Mouse (Mus musculus): ENCODE results near the gene Apoc1. TPM values are rescaled to one million over a fixed set of nuclear protein-coding genes. Genes with fewer than 3 reads are reported as not detected.
"Not testable (repeated sequence)": the region's sequence is repeated elsewhere in the genome, so short reads cannot be mapped to it uniquely, and the experiment has no call there.

The Apoc1 gene
- polyA plus RNA-seq, 1 experiment from 2014 or later, result 1.9 TPM

DNA sequence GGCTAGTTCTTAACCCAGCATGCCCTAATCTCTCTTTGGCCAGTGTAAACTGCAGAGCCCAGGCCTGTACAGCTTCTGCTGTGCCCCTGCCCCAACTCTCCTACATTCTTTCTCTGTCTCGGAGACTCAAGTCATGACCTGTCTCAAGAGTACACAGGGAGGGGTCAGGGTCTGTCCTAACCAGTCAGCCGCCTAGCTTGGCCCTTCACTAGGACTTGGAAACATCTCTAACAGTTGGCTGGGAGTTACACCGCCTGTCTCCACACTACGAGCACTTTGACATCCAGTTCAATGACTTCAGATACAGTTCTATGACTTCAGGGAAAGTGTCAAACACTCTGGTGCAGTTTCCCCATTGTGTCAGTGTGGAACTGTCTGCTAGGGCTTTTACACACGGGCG is 1.0 kb downstream of the Apoc1 start:
- no peaks in the 10 kb centered on the region for H3K36me3 ChIP-seq
- no peak overlapping the region for H3K4me3 ChIP-seq
- H3K27me3 ChIP-seq, result no peaks in the 10 kb centered on the region
- WGBS, result 80% methylated on average over 6 of the region's 6 CpGs
- no peak for ATAC-seq (ENCODE audit: low FRiP score, low read depth)
- H3K9ac ChIP-seq, result no peak overlapping the region
- H3K9me3 ChIP-seq, result no peaks in the 10 kb centered on the region
- no peaks in the 10 kb centered on the region for H3K4me1 ChIP-seq (replicated peaks)
- H3K27ac ChIP-seq (replicated peaks), result no peak overlapping the region
- no peak overlapping the region for H3K4me2 ChIP-seq

DNA sequence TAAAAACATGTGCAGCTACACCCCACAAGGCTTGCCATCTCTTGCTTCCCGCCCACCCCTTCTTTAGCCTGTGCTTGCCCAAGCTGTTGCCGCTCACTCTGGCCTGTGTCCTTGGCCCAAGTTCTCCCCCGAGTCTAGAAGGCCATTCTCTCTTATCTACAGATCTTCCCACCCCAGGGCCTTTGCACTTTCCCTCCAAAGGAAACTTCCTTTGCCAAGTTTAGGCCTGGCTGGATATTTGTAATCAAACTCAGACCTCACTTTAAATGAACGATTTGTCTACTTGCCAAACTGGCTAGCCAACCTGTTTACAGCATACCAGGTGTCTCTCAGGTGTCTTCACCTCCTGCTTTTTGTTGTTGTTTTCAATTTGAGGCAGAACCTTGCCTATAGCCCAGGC is 1.6 kb downstream of the Apoc1 start:
- no peak for ATAC-seq (ENCODE audit: low FRiP score, low read depth)
- H3K9me3 ChIP-seq, result no peaks in the 10 kb centered on the region
- no peaks in the 10 kb centered on the region for H3K4me1 ChIP-seq (replicated peaks)
- no peak overlapping the region for H3K27ac ChIP-seq (replicated peaks)
- H3K27me3 ChIP-seq, result no peaks in the 10 kb centered on the region
- H3K36me3 ChIP-seq, result no peaks in the 10 kb centered on the region
- no peak overlapping the region for H3K4me2 ChIP-seq
- no peak overlapping the region for H3K9ac ChIP-seq
- no peak overlapping the region for H3K4me3 ChIP-seq
- 91% methylated on average over 4 of the region's 4 CpGs for WGBS

DNA sequence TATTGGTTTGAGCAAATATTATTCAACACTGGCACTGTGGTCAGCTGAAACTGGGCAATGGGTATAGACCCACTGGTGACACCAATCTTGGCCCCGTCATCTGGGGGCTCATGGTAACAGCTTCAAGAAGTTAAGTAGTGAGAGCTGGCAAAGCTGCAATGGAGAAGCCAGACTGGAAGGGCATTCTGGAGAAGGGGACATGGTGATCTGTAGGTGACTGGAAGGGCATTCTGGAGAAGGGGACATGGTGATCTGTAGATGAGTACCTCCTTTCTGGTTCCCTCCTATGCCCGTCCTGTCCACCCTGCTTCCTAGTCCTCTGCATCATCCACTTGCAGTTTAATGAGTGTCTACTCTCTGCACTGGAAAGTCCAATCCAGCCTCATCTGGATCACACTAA is 3.8 kb downstream of the Apoc1 start:
- no peak for ATAC-seq (ENCODE audit: low FRiP score, low read depth)
- H3K36me3 ChIP-seq, result no peaks in the 10 kb centered on the region
- H3K4me3 ChIP-seq, result no peak overlapping the region
- no peaks in the 10 kb centered on the region for H3K9me3 ChIP-seq
- no peaks in the 10 kb centered on the region for H3K27me3 ChIP-seq
- H3K4me2 ChIP-seq, result no peak overlapping the region
- no peak overlapping the region for H3K9ac ChIP-seq
- WGBS, result 100% methylated on average over 2 of the region's 2 CpGs
- H3K4me1 ChIP-seq (replicated peaks), result no peaks in the 10 kb centered on the region
- no peak overlapping the region for H3K27ac ChIP-seq (replicated peaks)

DNA sequence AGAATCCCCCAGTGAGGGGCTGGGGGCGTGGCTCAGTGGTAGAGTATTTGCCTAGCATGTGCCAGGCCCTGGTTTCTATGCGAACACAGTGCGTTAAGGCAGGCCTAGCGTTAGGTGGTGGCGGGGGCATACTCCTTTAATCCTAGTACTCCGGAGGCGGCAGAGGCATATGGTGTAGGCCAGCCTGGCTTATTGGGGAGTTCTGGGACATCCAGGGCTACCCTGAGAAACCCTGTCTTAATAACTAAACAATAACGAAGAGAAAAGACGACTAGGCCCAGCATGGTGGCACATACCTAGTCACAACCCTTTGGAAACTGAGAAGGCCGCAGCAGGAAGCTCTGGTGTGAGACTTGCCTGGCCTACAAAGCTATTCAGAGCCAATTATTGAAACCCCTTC is 4.4 kb downstream of the Apoc1 start:
- 92% methylated on average over 10 of the region's 10 CpGs for WGBS
- Histone ChIP-seq H3K4me3 (no peak overlapping the region), H3K27me3 (no peaks in the 10 kb centered on the region), H3K36me3 (no peaks in the 10 kb centered on the region), H3K9ac (no peak overlapping the region), H3K9me3 (no peaks in the 10 kb centered on the region), H3K4me1 (replicated peaks) (no peaks in the 10 kb centered on the region), H3K4me2 (no peak overlapping the region), H3K27ac (replicated peaks) (no peak overlapping the region)
- no peak for ATAC-seq (ENCODE audit: low FRiP score, low read depth)

DNA sequence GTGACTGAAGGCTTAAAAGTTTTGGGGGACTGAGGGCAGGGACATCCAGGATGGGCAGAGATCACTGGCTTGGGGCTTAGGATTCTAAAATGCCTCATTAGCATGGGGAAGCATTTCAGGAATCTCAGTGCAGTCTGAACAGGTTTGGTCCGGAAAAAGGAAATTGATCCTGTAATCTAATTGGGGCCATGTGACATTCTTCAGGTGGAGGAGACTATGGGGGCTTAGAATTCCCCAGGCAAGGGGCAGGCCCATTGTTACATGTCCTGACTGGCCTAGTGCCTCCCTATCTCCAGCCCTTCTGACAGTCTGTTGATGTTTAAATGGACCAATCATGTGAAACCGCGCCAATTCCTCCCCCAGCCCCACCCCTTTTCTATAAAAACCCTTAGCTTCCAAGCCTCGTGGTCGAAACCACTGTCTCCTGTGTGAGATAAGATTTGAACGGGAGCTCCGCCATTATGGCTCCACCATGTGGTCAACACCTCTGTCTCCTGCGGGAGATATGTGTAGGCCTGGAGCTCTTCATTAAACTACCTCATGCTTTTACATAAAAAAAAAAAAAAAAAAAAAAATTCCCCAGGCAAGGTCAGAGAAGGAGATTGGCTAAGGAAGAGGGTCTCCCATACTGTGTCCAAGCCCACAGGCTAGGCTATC is 5.4 kb downstream of the Apoc1 start:
- not testable (repeated sequence) for H3K9me3 ChIP-seq; H3K36me3 ChIP-seq; ATAC-seq (ENCODE audit: low FRiP score, low read depth); H3K9ac ChIP-seq; H3K4me1 ChIP-seq (replicated peaks); H3K4me3 ChIP-seq; H3K27ac ChIP-seq (replicated peaks); H3K4me2 ChIP-seq; H3K27me3 ChIP-seq
- 80% methylated on average over 8 of the region's 8 CpGs for WGBS

DNA sequence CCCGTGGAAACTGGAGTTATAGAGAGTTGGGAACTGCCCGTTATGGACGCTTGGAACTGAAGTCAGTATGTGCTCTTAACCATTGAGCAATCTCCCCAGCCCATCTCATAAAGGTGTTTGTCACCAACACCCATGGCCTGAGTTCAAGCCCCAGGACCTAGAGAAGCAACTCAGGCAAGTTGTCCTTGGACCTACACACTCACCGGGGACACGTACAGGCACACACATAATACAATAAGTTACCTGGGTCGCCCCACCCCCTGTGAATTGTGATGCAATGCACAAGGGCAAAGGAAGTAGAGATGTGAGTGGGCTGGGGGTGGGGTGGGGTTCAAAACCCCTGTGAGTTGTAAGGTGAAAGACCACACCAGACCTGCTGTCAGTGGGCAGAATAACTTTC is 5.9 kb downstream of the Apoc1 start:
- no peaks in the 10 kb centered on the region for H3K27me3 ChIP-seq
- no peak overlapping the region for H3K9ac ChIP-seq
- H3K4me1 ChIP-seq (replicated peaks), result no peaks in the 10 kb centered on the region
- no peak overlapping the region for H3K4me2 ChIP-seq
- no peaks in the 10 kb centered on the region for H3K36me3 ChIP-seq
- 90% methylated on average over 6 of the region's 6 CpGs for WGBS
- H3K9me3 ChIP-seq, result no peaks in the 10 kb centered on the region
- no peak overlapping the region for H3K27ac ChIP-seq (replicated peaks)
- H3K4me3 ChIP-seq, result no peak overlapping the region
- ATAC-seq (ENCODE audit: low FRiP score, low read depth), result no peak

DNA sequence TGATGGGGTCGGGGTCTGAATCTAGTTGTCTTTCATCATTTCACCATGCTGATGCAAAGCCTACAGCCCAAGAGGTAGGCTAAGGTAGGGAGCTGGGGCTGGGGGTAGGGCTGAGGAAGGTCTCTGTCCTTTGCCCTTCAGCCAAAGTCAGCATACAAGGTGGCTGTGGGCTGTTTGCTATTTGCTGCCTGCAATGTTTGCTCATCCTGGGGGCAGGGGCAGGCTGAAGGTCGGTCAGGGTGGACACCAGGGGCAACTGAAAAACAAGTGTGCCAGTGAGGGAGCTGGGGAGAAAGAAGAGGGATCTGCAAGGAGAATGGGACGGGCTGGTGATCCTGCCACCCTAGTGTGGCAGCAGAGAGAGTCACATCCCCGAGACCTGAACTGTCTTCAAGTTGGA is 7.1 kb downstream of the Apoc1 start:
- Histone ChIP-seq H3K27ac (replicated peaks) (no peak overlapping the region), H3K9me3 (no peaks in the 10 kb centered on the region), H3K9ac (no peak overlapping the region), H3K4me2 (no peak overlapping the region), H3K27me3 (no peaks in the 10 kb centered on the region), H3K4me1 (replicated peaks) (no peaks in the 10 kb centered on the region), H3K4me3 (no peak overlapping the region), H3K36me3 (no peaks in the 10 kb centered on the region)
- no peak for ATAC-seq (ENCODE audit: low FRiP score, low read depth)
- WGBS, result 59% methylated on average over 4 of the region's 4 CpGs

DNA sequence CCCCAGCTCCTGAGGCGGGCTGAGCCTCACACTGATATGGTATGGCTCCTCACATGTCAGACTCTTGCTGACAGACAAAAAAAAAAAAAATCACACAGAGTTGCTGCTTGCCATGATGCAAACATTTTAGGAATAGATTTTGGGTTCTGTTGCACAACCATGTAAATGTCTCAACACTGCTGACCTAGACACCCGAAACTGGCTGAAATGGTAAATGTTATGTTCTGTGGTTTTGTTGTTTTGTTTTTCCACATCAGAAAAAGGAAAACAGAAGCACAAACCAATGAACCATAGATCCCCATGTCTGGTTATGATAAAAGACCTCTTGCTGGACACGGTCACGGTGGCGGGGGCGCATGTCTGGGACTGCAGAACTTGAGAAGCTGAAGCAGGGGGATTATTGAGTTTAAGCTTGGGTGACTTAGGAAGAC is 8.7 kb downstream of the Apoc1 start:
- H3K36me3 ChIP-seq, result no peaks in the 10 kb centered on the region
- no peak overlapping the region for H3K4me3 ChIP-seq
- 90% methylated on average over 6 of the region's 6 CpGs for WGBS
- H3K4me2 ChIP-seq, result no peak overlapping the region
- H3K4me1 ChIP-seq (replicated peaks), result no peaks in the 10 kb centered on the region
- H3K9ac ChIP-seq, result no peak overlapping the region
- no peak overlapping the region for H3K27ac ChIP-seq (replicated peaks)
- H3K27me3 ChIP-seq, result no peaks in the 10 kb centered on the region
- no peak for ATAC-seq (ENCODE audit: low FRiP score, low read depth)
- H3K9me3 ChIP-seq, result no peaks in the 10 kb centered on the region

DNA sequence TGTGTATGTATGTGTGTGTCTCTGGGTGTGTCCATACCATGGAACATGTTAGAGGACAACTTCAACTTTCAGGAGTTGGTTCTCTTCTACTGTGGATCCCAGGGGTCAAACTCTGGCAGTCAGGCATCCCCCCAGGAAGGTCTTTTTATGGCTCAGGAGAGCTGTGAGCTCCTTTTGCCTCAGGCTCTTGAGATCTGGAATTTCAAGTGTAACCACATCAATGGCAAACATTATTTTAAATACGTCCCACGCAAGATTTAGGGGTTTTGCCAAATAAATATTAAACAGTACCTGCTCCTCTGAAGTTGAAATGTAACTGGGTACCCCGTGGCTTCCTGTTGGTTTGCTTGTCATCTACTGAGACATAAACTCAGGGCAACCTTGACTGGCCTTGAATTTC is 9.5 kb downstream of the Apoc1 start:
- Histone ChIP-seq H3K9me3 (no peaks in the 10 kb centered on the region), H3K4me1 (replicated peaks) (no peaks in the 10 kb centered on the region), H3K4me3 (no peak overlapping the region), H3K27ac (replicated peaks) (no peak overlapping the region), H3K27me3 (no peaks in the 10 kb centered on the region), H3K4me2 (no peak overlapping the region), H3K36me3 (no peaks in the 10 kb centered on the region), H3K9ac (no peak overlapping the region)
- ATAC-seq (ENCODE audit: low FRiP score, low read depth), result no peak
- WGBS, result 89% methylated on average over 3 of the region's 3 CpGs

DNA sequence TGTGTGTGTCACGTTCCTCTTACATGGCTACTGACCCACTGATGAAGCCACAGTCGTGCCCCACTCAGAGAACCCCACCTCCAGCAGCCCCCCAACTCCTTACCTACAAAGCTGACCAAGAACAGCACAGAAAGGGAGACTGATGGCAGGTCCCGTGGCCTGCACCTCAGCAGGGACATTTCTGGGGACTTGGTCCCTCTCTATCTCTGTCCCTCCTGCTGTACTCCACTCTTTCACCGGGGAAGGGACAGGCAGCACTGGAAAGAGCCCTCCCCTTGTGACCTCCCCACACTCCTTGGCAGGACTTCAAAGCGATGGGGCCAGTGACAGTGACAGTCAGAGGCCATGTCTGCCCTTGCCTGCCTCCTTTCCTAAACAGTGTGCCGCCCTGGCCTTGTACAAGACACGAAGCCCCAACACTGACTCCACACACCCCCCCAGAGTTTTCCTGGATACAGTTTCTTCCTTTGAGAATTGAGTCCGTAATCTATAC is 11.2 kb downstream of the Apoc1 start, which contains the start of the genes Gm44805 and Apoc4:
Gene Gm44805, minus strand, starts transcription at position 222 of the 493 bp plus-strand sequence.
Gene Apoc4, minus strand, starts transcription at position 278 of the 493 bp plus-strand sequence.
- WGBS, result 68% methylated on average over 8 of the region's 8 CpGs

DNA sequence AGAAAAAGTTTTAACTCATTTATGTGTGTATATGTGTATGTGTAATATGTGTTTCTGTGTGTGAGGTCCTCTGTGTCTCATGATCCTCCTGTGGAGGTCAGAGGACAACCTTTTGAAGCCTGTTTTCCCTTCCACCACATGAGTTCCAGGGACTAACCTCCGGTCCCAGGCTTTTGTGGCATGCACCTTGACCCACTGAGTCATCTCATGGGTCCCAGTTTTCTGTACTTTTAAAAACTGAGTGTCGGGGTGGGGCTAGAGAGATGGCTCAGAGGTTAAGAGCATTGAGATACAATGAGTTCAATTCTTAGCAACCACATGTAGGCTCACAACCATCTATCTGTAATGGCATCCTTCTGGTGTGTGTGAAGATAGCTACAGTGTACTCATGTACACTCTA is 11.8 kb downstream of the Apoc1 start:
- no peak overlapping the region for H3K4me2 ChIP-seq
- no peak overlapping the region for H3K27ac ChIP-seq (replicated peaks)
- no peak for ATAC-seq (ENCODE audit: low FRiP score, low read depth)
- WGBS, result 92% methylated on average over 2 of the region's 2 CpGs
- no peaks in the 10 kb centered on the region for H3K27me3 ChIP-seq
- no peaks in the 10 kb centered on the region for H3K36me3 ChIP-seq
- no peaks in the 10 kb centered on the region for H3K9me3 ChIP-seq
- no peak overlapping the region for H3K4me3 ChIP-seq
- H3K9ac ChIP-seq, result no peak overlapping the region
- H3K4me1 ChIP-seq (replicated peaks), result no peaks in the 10 kb centered on the region

More for the DNA sequence above, 11.2 kb downstream of the Apoc1 start, which contains the start of the genes Gm44805 and Apoc4:
- no peaks in the 10 kb centered on the region for H3K36me3 ChIP-seq
- H3K27ac ChIP-seq (replicated peaks), result no peak within 1 kb of the TSS
- H3K4me3 ChIP-seq, result no peak within 1 kb of the TSS
- H3K27me3 ChIP-seq, result no peaks in the 10 kb centered on the region
- no peak for ATAC-seq (ENCODE audit: low FRiP score, low read depth)
- H3K9me3 ChIP-seq, result no peaks in the 10 kb centered on the region
- H3K4me1 ChIP-seq (replicated peaks), result no peaks in the 10 kb centered on the region
- no peak within 1 kb of the TSS for H3K9ac ChIP-seq
- H3K4me2 ChIP-seq, result no peak within 1 kb of the TSS

DNA sequence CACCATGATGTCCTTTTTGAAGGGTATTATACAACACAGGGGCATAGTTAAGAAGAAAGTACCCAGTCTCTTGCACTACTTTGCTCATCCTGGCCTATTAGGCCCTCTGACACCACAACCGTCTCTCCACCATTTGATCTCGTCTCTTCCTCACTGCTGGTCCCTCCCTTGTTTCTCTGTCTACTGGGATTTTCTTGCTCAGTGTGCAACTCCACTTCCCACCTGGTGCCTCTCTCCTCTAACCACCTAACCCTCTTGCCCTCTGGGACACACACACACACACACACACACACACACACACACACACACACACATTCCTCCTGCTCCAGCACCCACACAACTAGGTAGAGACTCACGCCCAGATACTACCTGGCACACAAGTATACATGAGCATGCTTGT is 13.6 kb downstream of the Apoc1 start:
- Histone ChIP-seq H3K4me3 (no peak overlapping the region), H3K36me3 (no peaks in the 10 kb centered on the region), H3K9me3 (no peaks in the 10 kb centered on the region), H3K4me2 (no peak overlapping the region), H3K4me1 (replicated peaks) (no peaks in the 10 kb centered on the region), H3K9ac (no peak overlapping the region), H3K27ac (replicated peaks) (no peak overlapping the region), H3K27me3 (no peaks in the 10 kb centered on the region)
- no peak for ATAC-seq (ENCODE audit: low FRiP score, low read depth)
- WGBS, result 89% methylated on average over 3 of the region's 3 CpGs

DNA sequence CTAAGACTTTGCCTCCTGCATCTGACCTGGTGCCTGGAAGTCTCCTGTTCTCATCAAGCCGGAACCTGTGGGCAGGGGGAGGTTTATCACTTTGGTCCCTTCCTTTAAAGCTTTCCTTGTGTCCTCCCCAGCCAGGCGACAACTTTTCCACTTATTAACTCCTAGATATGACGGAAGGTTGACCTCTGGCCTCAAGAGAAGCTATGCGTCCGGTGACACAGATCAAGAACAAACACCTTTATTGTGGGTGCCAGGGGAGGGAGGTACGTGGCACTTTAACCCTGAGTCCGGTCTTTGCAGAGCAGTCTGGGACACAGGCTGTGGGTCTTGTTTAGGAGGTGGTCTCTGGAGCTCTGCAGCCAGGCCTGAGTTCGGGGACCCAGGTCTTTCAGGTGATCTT is 14.6 kb downstream of the Apoc1 start, which contains the start of gene Apoc2:
Gene Apoc2, minus strand, starts transcription at position 70 of the 400 bp plus-strand sequence.
- 80% methylated on average over 8 of the region's 8 CpGs for WGBS
- no peaks in the 10 kb centered on the region for H3K27me3 ChIP-seq
- H3K27ac ChIP-seq (replicated peaks), result no peak within 1 kb of the TSS
- no peak for ATAC-seq (ENCODE audit: low FRiP score, low read depth)
- no peaks in the 10 kb centered on the region for H3K4me1 ChIP-seq (replicated peaks)
- H3K9me3 ChIP-seq, result no peaks in the 10 kb centered on the region
- no peak within 1 kb of the TSS for H3K4me3 ChIP-seq
- no peak within 1 kb of the TSS for H3K9ac ChIP-seq
- H3K36me3 ChIP-seq, result no peaks in the 10 kb centered on the region
- no peak within 1 kb of the TSS for H3K4me2 ChIP-seq

Data from hindbrain, embryonic 15.5 days (tissue).